Mouse (Mus musculus): ENCODE data around the gene Pimreg. TPM values are rescaled to one million over a fixed set of nuclear protein-coding genes. Genes with fewer than 3 reads are reported as not detected.

The Pimreg gene
- polyA plus RNA-seq, 1 experiment from 2014 or later: 74.9 TPM

- DNase-seq (ENCODE audit: low spot score): no peak
- Histone ChIP-seq H3K4me2 (no peak overlapping the region), H3K27me3 (replicated peaks; ENCODE audit: control insufficient read depth, insufficient read depth, low read length) (0 out of 2 replicates have a peak, but pooled peaks cover 2% of the 10 kb centered on the region), H3K27ac (ENCODE audit: low read depth, low read length) (no peak overlapping the region), H3K4me1 (replicated peaks; ENCODE audit: control insufficient read depth, insufficient read depth, low read length) (no peaks in the 10 kb centered on the region), H3K9me3 (ENCODE audit: control insufficient read depth, low read length) (no peaks in the 10 kb centered on the region), H3K9ac (ENCODE audit: low read depth, low read length) (no peak overlapping the region), H3K4me3 (ENCODE audit: low read depth, low read length) (no peak overlapping the region), H3K36me3 (ENCODE audit: control insufficient read depth, insufficient read depth, low read length) (no peaks in the 10 kb centered on the region)
- WGBS: 49% methylated on average over 4 of the region's 4 CpGs
- no peak for ATAC-seq (replicated peaks; ENCODE audit: low FRiP score)
Observed at GRCm38 (mm10) chr11:72078647-72079046, 36.8 kb downstream of the Pimreg start.

DNA sequence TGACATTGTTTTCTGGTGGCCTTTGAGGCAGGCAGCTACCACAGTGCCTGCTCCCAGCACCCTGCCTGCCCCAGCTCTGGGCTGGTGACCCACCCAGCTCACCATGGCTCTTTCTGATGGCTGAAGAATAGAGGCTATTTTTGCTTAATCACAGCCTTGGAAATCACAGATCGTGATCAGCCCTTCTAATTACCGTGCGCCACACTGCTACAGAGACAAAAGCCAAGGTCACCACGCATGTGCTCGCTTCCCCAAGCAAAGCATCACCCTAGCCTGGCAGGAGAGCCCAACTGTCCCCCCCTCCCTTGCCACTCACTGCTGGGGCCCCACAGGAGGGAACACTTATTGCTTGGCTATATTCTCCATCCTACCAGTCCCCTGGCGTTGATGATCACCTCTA, 38.6 kb downstream of the Pimreg start:
- Histone ChIP-seq H3K36me3 (ENCODE audit: control insufficient read depth, insufficient read depth, low read length) (no peaks in the 10 kb centered on the region), H3K4me1 (replicated peaks; ENCODE audit: control insufficient read depth, insufficient read depth, low read length) (no peaks in the 10 kb centered on the region), H3K27me3 (replicated peaks; ENCODE audit: control insufficient read depth, insufficient read depth, low read length) (no peaks in the 10 kb centered on the region), H3K27ac (ENCODE audit: low read depth, low read length) (no peak overlapping the region), H3K9me3 (ENCODE audit: control insufficient read depth, low read length) (no peaks in the 10 kb centered on the region), H3K4me3 (ENCODE audit: low read depth, low read length) (no peak overlapping the region), H3K4me2 (no peak overlapping the region), H3K9ac (ENCODE audit: low read depth, low read length) (no peak overlapping the region)
- DNase-seq (ENCODE audit: low spot score): no peak
- no peak for ATAC-seq (replicated peaks; ENCODE audit: low FRiP score)
- 75% methylated on average over 6 of the region's 6 CpGs for WGBS

- Histone ChIP-seq H3K9ac (ENCODE audit: low read depth, low read length) (no peak overlapping the region), H3K4me1 (replicated peaks; ENCODE audit: control insufficient read depth, insufficient read depth, low read length) (no peaks in the 10 kb centered on the region), H3K27ac (ENCODE audit: low read depth, low read length) (no peak overlapping the region), H3K4me3 (ENCODE audit: low read depth, low read length) (no peak overlapping the region), H3K4me2 (no peak overlapping the region), H3K9me3 (ENCODE audit: control insufficient read depth, low read length) (no peaks in the 10 kb centered on the region), H3K27me3 (replicated peaks; ENCODE audit: control insufficient read depth, insufficient read depth, low read length) (no peaks in the 10 kb centered on the region), H3K36me3 (ENCODE audit: control insufficient read depth, insufficient read depth, low read length) (no peaks in the 10 kb centered on the region)
- WGBS: 87% methylated on average over 4 of the region's 4 CpGs
- DNase-seq (ENCODE audit: low spot score) (no peak), ATAC-seq (replicated peaks; ENCODE audit: low FRiP score) (no peak)
Observed at GRCm38 (mm10) chr11:72082601-72083000, 40.8 kb downstream of the Pimreg start.

DNA sequence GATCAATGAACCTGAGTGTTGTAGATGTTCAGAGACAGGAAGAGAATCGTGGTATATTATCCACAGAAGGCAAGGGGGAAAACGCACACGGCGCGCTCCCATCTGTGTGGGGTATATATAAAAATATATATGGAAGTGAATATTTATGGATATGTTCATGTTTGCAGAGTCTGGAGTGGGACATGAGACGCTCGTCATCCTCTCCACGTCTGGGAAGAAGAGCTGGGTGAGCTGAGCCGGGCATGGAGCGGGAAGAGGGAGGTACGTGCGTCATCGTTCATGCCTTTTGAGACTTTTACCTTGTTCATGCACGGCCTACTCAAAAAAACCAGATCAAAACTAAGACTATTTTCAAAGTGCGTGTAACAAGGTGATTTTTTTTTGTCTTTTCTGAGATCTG, 42.5 kb downstream of the Pimreg start:
- H3K36me3 ChIP-seq (ENCODE audit: control insufficient read depth, insufficient read depth, low read length): no peaks in the 10 kb centered on the region
- WGBS: 89% methylated on average over 15 of the region's 15 CpGs
- ATAC-seq (replicated peaks; ENCODE audit: low FRiP score) (no peak), DNase-seq (ENCODE audit: low spot score) (no peak)
- H3K9ac ChIP-seq (ENCODE audit: low read depth, low read length): no peak overlapping the region
- H3K4me1 ChIP-seq (replicated peaks; ENCODE audit: control insufficient read depth, insufficient read depth, low read length): no peaks in the 10 kb centered on the region
- no peak overlapping the region for H3K27ac ChIP-seq (ENCODE audit: low read depth, low read length)
- H3K4me2 ChIP-seq: no peak overlapping the region
- no peak overlapping the region for H3K4me3 ChIP-seq (ENCODE audit: low read depth, low read length)
- H3K27me3 ChIP-seq (replicated peaks; ENCODE audit: control insufficient read depth, insufficient read depth, low read length): no peaks in the 10 kb centered on the region
- no peaks in the 10 kb centered on the region for H3K9me3 ChIP-seq (ENCODE audit: control insufficient read depth, low read length)

DNA sequence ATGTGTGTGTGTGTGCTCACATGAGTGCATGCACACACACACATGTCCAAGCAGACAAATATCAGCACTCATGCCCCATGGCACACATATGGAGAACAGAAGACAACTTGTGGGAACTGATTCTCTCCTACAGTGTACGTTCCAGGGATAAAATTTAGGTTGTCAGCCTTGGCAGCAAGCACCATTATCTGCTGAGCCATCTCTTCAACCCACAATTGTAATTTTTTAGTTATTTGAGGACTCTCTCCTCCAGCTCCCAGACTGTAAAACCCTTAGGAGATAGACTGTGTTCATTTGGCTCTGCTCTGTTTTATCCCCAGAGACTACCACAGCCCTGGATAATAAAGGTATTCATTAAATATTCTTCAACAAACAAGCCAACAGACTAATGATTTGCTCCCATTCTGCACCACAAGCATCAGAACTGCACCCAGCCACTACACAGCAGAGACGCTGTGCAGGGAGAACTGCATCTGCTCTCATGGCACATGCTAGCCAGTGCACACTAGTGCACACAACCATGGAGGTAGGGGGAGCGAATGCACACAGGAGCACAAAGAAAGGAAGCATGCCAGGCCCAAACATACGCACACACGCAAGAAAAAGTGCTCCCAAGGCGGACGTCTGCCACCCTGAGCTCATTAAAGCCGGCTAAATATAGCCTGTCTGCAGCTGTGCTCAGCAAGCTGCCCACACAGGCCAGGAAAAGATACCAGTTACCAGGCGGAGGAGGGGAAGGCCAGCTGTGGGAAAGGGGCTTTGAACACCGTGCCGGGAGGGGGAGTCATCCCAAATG, 44.6 kb downstream of the Pimreg start:
- Histone ChIP-seq H3K9me3 (ENCODE audit: control insufficient read depth, low read length) (no peaks in the 10 kb centered on the region), H3K36me3 (ENCODE audit: control insufficient read depth, insufficient read depth, low read length) (no peaks in the 10 kb centered on the region), H3K4me2 (no peak overlapping the region), H3K4me1 (replicated peaks; ENCODE audit: control insufficient read depth, insufficient read depth, low read length) (no peaks in the 10 kb centered on the region), H3K27me3 (replicated peaks; ENCODE audit: control insufficient read depth, insufficient read depth, low read length) (no peaks in the 10 kb centered on the region), H3K27ac (ENCODE audit: low read depth, low read length) (no peak overlapping the region), H3K4me3 (ENCODE audit: low read depth, low read length) (no peak overlapping the region), H3K9ac (ENCODE audit: low read depth, low read length) (no peak overlapping the region)
- WGBS: 62% methylated on average over 11 of the region's 11 CpGs
- DNase-seq (ENCODE audit: low spot score) (no peak), ATAC-seq (replicated peaks; ENCODE audit: low FRiP score) (no peak)

DNA sequence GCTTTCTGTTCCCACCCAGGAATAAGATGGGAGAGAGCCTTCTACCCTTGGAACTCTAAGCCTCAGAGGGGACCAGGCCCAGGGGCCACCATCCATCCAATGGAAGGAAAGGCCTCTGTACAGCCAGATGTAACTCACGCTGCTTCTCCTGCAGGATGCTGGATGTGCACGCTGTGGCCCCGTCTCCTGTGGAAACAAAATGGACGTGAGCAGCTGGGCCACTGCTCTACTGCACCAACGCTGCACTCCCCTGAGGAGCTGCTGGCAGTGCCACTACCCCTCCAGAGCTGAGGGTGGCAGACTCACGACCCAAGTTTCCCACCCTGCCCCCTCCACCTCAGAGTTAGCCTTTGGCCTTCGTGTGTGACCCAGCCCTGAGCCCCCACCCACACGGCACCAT, 50.6 kb downstream of the Pimreg start:
- Histone ChIP-seq H3K36me3 (ENCODE audit: control insufficient read depth, insufficient read depth, low read length) (no peaks in the 10 kb centered on the region), H3K9ac (ENCODE audit: low read depth, low read length) (no peak overlapping the region), H3K9me3 (ENCODE audit: control insufficient read depth, low read length) (no peaks in the 10 kb centered on the region), H3K27ac (ENCODE audit: low read depth, low read length) (no peak overlapping the region), H3K27me3 (replicated peaks; ENCODE audit: control insufficient read depth, insufficient read depth, low read length) (no peaks in the 10 kb centered on the region; the same call in 1 of the 2 replicates), H3K4me1 (replicated peaks; ENCODE audit: control insufficient read depth, insufficient read depth, low read length) (no peaks in the 10 kb centered on the region), H3K4me3 (ENCODE audit: low read depth, low read length) (no peak overlapping the region), H3K4me2 (no peak overlapping the region)
- ATAC-seq (replicated peaks; ENCODE audit: low FRiP score): no peak
- no peak for DNase-seq (ENCODE audit: low spot score)
- 56% methylated on average over 8 of the region's 8 CpGs for WGBS

GRCm38 (mm10) chr11:72094442-72094841, 52.6 kb downstream of the Pimreg start:
- H3K4me2 ChIP-seq: no peak overlapping the region
- DNase-seq (ENCODE audit: low spot score): no peak
- H3K27ac ChIP-seq (ENCODE audit: low read depth, low read length): no peak overlapping the region
- H3K36me3 ChIP-seq (ENCODE audit: control insufficient read depth, insufficient read depth, low read length): no peaks in the 10 kb centered on the region
- no peak overlapping the region for H3K9ac ChIP-seq (ENCODE audit: low read depth, low read length)
- H3K4me3 ChIP-seq (ENCODE audit: low read depth, low read length): no peak overlapping the region
- H3K9me3 ChIP-seq (ENCODE audit: control insufficient read depth, low read length): no peaks in the 10 kb centered on the region
- H3K27me3 ChIP-seq (replicated peaks; ENCODE audit: control insufficient read depth, insufficient read depth, low read length): no peaks in the 10 kb centered on the region; the same call in 1 of the 2 replicates
- no peaks in the 10 kb centered on the region for H3K4me1 ChIP-seq (replicated peaks; ENCODE audit: control insufficient read depth, insufficient read depth, low read length)
- ATAC-seq (replicated peaks; ENCODE audit: low FRiP score): no peak
- WGBS: 71% methylated on average over 7 of the region's 7 CpGs

DNA sequence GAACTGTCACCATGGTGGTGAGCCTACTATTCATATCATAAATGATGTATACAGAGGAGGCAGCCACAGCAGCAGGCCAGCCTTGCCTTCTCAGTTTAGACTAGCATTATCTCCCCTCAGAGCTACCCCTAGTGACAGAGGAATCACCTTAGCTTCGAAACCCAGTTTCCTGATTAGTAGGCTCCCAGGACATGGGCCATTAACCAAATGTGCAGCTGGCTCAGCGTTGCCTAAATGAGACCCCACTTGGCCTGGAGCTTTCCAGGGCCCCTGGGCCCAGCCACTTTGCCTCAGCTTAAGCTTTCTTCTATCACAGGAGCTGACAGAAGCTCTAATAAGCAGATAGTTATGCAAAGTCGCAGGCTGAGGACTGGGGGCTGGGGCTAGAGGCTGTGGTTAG, 54.2 kb downstream of the Pimreg start:
- Histone ChIP-seq H3K36me3 (ENCODE audit: control insufficient read depth, insufficient read depth, low read length) (no peaks in the 10 kb centered on the region), H3K9me3 (ENCODE audit: control insufficient read depth, low read length) (no peaks in the 10 kb centered on the region), H3K27me3 (replicated peaks; ENCODE audit: control insufficient read depth, insufficient read depth, low read length) (no peaks in the 10 kb centered on the region; the same call in 1 of the 2 replicates), H3K4me2 (no peak overlapping the region), H3K9ac (ENCODE audit: low read depth, low read length) (no peak overlapping the region), H3K4me1 (replicated peaks; ENCODE audit: control insufficient read depth, insufficient read depth, low read length) (no peaks in the 10 kb centered on the region), H3K27ac (ENCODE audit: low read depth, low read length) (no peak overlapping the region), H3K4me3 (ENCODE audit: low read depth, low read length) (no peak overlapping the region)
- 46% methylated on average over 3 of the region's 3 CpGs for WGBS
- DNase-seq (ENCODE audit: low spot score): no peak
- no peak for ATAC-seq (replicated peaks; ENCODE audit: low FRiP score)
